Mouse (Mus musculus) midbrain, embryonic 11.5 days (tissue): ENCODE measurements around the gene Rab34. TPM values are rescaled to one million over a fixed set of nuclear protein-coding genes. Genes with fewer than 3 reads are reported as not detected.
A peak's percentile ranks its signal among the peaks of the same experiment; 100 is the strongest.

Source experiments
- ATAC-seq: fragments of 200-750 bp; cut with Nextera tagmentation; 2 replicates; pipeline ENCODE4 v1.8.0; 2017; ENCODE audit warnings: moderate TSS enrichment, moderate library complexity; ENCODE audit not compliant: low FRiP score
- DNase-seq: peaks from one replicate; pipeline ENCODE4 v3.0.0; 2015; ENCODE audit warnings: low spot score; ENCODE audit errors: missing footprints
- H3K27ac ChIP-seq: fragments of 300-500 bp; sonication (generic); 2 replicates; pipeline ENCODE4 v1.5.1; 2014; ENCODE audit warnings: low read depth, low read length
- H3K27me3 ChIP-seq: fragments of 300-500 bp; sonication (generic); 2 replicates; pipeline ENCODE4 v1.6.1; 2014; ENCODE audit warnings: mild to moderate bottlenecking, low read length, moderate library complexity, mixed read lengths; ENCODE audit not compliant: control insufficient read depth, insufficient read depth
- H3K36me3 ChIP-seq: fragments of 300-500 bp; sonication (generic); 2 replicates; pipeline ENCODE4 v1.6.1; 2014; ENCODE audit warnings: mild to moderate bottlenecking, low read length, moderate library complexity, mixed read lengths; ENCODE audit not compliant: control insufficient read depth, insufficient read depth
- H3K4me1 ChIP-seq: fragments of 300-500 bp; sonication (generic); 2 replicates; pipeline ENCODE4 v1.6.1; 2014; ENCODE audit warnings: low read length; ENCODE audit not compliant: control insufficient read depth, insufficient read depth
- H3K4me2 ChIP-seq: fragments of 300-500 bp; sonication (generic); 2 replicates; pipeline ENCODE4 v1.6.1; 2014; ENCODE audit warnings: mild to moderate bottlenecking, moderate library complexity
- H3K4me3 ChIP-seq: fragments of 300-500 bp; sonication (generic); 2 replicates; pipeline ENCODE4 v1.5.1; 2014; ENCODE audit warnings: low read depth, low read length
- H3K9ac ChIP-seq: fragments of 300-500 bp; sonication (generic); 2 replicates; pipeline ENCODE4 v1.6.1; 2014; ENCODE audit warnings: low read length
- H3K9me3 ChIP-seq: fragments of 300-500 bp; sonication (generic); 2 replicates; pipeline ENCODE4 v1.6.1; 2016; ENCODE audit warnings: low read length; ENCODE audit not compliant: control insufficient read depth
- WGBS: fragments of 180-500 bp; shearing (Covaris S2); extraction: QIAGEN DNeasy Blood & Tissue Kit; methylation state at CpG from one replicate; pipeline ENCODE4 v1.1.7; 2014; 5-methylcytosine and 5-hydroxymethylcytosine counted together
- polyA plus RNA-seq: library from polyadenylated mRNA; unstranded; fragments of >200 nt; fragmentation: Nextera tagmentation; extraction: Ambion mirVana; gene quantifications from 2 replicates; pipeline ENCODE4 v1.2.1, GENCODE M21; 2014

The Rab34 gene
- polyA plus RNA-seq, 1 experiment from 2014 or later: 55.1 TPM

DNA sequence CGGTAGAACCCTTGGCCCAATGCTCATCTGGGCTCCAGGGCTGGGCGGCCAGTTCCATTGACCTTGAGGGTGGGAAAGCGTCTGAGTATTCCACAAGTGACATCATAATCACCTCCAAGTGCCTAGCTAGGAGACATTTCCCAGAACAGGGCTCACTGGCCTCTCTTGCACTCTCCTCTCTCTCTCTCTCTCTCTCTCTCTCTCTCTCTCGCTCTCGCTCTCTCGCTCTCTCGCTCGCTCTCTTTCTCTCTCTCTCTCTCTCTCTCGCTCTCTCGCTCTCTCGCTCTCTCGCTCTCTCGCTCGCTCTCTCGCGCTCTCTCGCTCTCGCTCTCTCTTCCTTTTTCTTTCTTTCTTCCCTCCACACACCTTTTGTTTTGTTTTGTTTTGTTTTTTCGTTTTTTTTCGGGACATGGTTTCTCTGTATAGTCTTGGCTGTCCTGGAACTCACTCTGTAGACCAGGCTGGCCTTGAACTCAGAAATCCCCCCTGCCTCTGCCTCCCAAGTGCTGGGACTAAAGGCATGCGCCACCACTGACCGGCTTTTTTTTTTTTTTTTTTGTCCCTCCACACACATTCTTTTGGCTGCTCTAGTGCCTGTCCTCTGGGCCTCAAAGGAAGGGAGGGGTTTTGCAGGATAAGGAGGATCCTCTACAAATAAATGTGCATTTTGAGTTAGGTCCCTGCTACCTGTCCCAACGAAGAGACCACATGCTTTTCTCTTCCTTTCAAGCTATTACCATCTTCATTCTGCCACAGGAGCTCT is 7.1 kb downstream of the Rab34 start:
- Histone ChIP-seq H3K9ac (0 out of 2 replicates have a peak overlapping the region, but pooled peaks have one; percentile 44), H3K4me2 (peak overlapping the region; percentile 48), H3K4me1 (peaks cover 5% of the 10 kb centered on the region; the same call in 1 of the 2 replicates), H3K27ac (no peak overlapping the region), H3K27me3 (no peaks in the 10 kb centered on the region), H3K9me3 (no peaks in the 10 kb centered on the region), H3K4me3 (peak overlapping the region; percentile 32), H3K36me3 (peaks cover 9% of the 10 kb centered on the region)
- 60% methylated on average over 23 of the region's 23 CpGs for WGBS
- DNase-seq: no peak
- no peak for ATAC-seq

GRCm38 (mm10) chr11:78202372-78202771 is 14.1 kb downstream of the Rab34 start:
- WGBS: 97% methylated on average over 3 of the region's 3 CpGs
- no peak overlapping the region for H3K4me2 ChIP-seq
- no peak for DNase-seq
- no peak overlapping the region for H3K9ac ChIP-seq
- no peaks in the 10 kb centered on the region for H3K4me1 ChIP-seq
- no peaks in the 10 kb centered on the region for H3K9me3 ChIP-seq
- peaks cover 3% of the 10 kb centered on the region; the same call in 1 of the 2 replicates for H3K36me3 ChIP-seq
- H3K27ac ChIP-seq: no peak overlapping the region
- no peak for ATAC-seq
- H3K27me3 ChIP-seq: no peaks in the 10 kb centered on the region
- no peak overlapping the region for H3K4me3 ChIP-seq

- H3K9ac ChIP-seq: no peak overlapping the region
- no peaks in the 10 kb centered on the region for H3K4me1 ChIP-seq
- peaks cover 10% of the 10 kb centered on the region for H3K36me3 ChIP-seq
- 83% methylated on average over 6 of the region's 6 CpGs for WGBS
- no peaks in the 10 kb centered on the region for H3K27me3 ChIP-seq
- DNase-seq (no peak), ATAC-seq (no peak)
- H3K4me2 ChIP-seq: no peak overlapping the region
- H3K27ac ChIP-seq: no peak overlapping the region
- H3K9me3 ChIP-seq: no peaks in the 10 kb centered on the region
- no peak overlapping the region for H3K4me3 ChIP-seq
Measured at GRCm38 (mm10) chr11:78204287-78204686, 16.1 kb downstream of the Rab34 start.

- no peak for ATAC-seq
- DNase-seq: no peak
- no peak overlapping the region for H3K27ac ChIP-seq
- 84% methylated on average over 13 of the region's 13 CpGs for WGBS
- H3K4me3 ChIP-seq: no peak overlapping the region
- no peaks in the 10 kb centered on the region for H3K4me1 ChIP-seq
- H3K4me2 ChIP-seq: no peak overlapping the region
- no peaks in the 10 kb centered on the region for H3K9me3 ChIP-seq
- H3K36me3 ChIP-seq: peaks cover 12% of the 10 kb centered on the region
- no peak overlapping the region for H3K9ac ChIP-seq
- H3K27me3 ChIP-seq: no peaks in the 10 kb centered on the region
Measured at GRCm38 (mm10) chr11:78205361-78206206, 17.4 kb downstream of the Rab34 start.

DNA sequence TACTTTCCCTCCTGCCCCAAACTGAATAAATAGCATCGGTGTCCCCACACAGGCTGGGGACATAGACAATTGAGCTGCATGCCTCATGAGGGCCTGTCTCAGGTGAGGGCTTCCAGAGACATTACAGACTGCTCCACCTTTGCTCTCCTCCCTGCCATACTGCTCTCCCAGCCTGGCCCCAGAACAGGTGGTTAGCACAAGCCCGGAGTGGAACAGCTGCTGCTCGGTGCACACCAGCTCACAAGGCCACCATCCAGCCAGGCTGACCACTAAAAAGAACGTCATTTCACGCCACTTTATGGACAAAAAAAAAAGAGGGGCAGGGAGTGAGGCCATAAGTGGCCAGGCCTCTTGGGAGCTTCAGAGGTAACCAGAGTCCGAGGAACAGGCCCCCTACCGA is 19.0 kb downstream of the Rab34 start:
- H3K36me3 ChIP-seq: peaks cover 17% of the 10 kb centered on the region
- no peaks in the 10 kb centered on the region for H3K4me1 ChIP-seq
- ATAC-seq (no peak), DNase-seq (no peak)
- no peaks in the 10 kb centered on the region for H3K27me3 ChIP-seq
- WGBS: 87% methylated on average over 7 of the region's 7 CpGs
- H3K9me3 ChIP-seq: no peaks in the 10 kb centered on the region
- H3K4me3 ChIP-seq: no peak overlapping the region
- H3K27ac ChIP-seq: no peak overlapping the region
- H3K4me2 ChIP-seq: no peak overlapping the region
- no peak overlapping the region for H3K9ac ChIP-seq

DNA sequence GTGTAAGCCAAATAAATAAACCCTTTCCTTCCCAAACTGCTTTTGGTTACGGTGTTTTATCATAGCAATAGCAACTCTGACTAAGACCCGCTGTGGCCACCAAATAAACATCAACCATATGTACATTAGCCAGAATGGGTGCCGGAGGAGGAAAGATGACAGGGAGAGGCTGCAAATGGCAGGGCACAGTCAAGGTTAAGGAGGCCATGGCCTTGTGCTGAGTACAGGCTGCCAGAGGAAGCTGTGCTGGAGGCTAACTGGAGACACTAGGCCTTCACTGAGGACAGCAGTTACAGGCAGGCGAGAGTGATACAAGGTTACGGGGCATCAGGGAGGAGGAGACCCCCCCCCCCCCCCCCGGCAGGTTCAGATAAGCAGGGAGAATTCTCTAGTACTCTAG is 21.7 kb downstream of the Rab34 start:
- Histone ChIP-seq H3K4me3 (no peak overlapping the region), H3K4me2 (no peak overlapping the region), H3K27me3 (no peaks in the 10 kb centered on the region), H3K27ac (no peak overlapping the region), H3K9me3 (no peaks in the 10 kb centered on the region), H3K36me3 (peaks cover 25% of the 10 kb centered on the region), H3K4me1 (no peaks in the 10 kb centered on the region), H3K9ac (no peak overlapping the region)
- ATAC-seq (no peak), DNase-seq (no peak)
- 93% methylated on average over 6 of the region's 6 CpGs for WGBS

DNA sequence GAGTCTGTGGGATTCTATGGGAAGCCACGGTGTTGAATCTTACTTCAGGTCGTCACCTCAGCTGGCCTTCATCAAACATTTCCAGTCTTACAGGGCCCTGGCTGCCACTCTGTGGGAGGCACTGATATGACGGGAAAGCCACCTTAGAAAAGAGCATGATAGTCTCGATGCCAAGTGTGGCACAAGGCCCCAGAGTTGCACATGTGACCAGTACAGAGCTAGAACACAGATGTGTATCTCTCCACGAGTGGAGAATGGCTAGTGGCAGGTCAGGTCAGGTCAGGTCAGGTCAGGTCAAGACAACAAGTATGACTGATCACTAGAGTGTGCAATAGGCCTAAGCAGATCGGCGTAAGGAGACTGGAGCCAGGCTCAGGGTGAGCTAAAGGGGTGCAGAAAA is 22.4 kb downstream of the Rab34 start:
- Histone ChIP-seq H3K9ac (no peak overlapping the region), H3K4me3 (no peak overlapping the region), H3K4me2 (no peak overlapping the region), H3K36me3 (peaks cover 26% of the 10 kb centered on the region), H3K27ac (no peak overlapping the region), H3K27me3 (no peaks in the 10 kb centered on the region), H3K4me1 (no peaks in the 10 kb centered on the region), H3K9me3 (no peaks in the 10 kb centered on the region)
- no peak for DNase-seq
- 75% methylated on average over 7 of the region's 7 CpGs for WGBS
- ATAC-seq: no peak

DNA sequence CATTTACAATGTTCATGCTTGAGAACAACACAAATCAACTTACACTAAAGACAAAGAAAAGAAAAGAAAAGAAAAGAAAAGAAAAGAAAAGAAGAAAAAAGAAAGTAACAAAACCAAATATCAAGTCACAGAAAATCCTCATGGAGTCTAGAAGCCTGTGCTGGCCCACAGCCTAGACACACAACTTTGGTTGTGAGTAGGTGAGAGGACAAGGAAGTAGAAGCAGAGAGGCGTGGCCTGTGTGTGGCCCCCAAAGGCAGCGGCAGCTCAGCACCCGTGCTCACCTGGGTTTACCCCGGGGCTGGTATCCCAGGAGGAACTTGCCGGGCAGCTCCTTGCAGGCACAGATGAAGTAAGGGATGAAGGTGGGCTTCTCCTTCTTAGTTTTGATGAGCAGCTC is 23.3 kb downstream of the Rab34 start:
- Histone ChIP-seq H3K9me3 (no peaks in the 10 kb centered on the region), H3K4me3 (no peak overlapping the region), H3K27me3 (no peaks in the 10 kb centered on the region), H3K27ac (no peak overlapping the region), H3K9ac (no peak overlapping the region), H3K4me2 (no peak overlapping the region), H3K36me3 (peaks cover 29% of the 10 kb centered on the region), H3K4me1 (no peaks in the 10 kb centered on the region)
- no peak for DNase-seq
- no peak for ATAC-seq
- 94% methylated on average over 5 of the region's 5 CpGs for WGBS
